29 mouse cellular contexts compared by ENCODE assay signal in the genomic region with DNA sequence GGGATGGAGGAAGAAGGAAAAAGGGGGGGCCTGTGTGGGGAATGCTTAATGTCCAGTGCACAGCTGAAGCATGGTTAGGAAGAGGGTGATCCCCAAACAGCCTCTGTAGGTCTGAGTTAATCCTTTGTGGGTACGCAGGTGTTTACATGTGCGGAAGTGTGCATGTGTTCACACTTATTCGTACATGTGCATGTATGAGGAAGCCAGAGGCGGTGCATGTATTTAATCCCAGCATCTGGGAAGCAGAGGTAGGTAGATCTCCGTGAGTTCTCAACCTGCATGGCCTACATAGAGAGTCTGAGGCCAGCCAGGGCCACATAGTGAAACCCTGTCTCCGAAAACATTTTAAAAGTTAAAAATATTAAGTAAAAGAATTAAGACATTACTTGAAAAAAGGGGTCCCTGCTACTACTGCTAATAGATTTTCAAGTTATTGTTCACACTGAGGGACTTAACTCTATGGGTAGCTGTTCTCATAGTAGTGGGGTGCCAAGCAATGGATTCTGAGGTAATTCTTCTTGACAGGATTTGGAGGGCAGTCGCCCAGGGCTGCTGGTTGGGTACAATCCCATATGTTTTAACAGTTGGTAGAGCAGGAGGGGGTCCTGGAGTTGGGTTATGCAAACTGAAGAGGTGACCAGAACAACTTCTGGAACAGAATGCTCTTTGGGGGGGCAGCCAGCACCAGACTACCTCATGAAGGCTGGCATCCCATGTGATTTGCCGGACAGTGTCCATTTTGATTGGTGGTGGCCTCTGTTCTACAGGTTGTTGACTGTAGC. TPM values are rescaled to one million over a fixed set of nuclear protein-coding genes. Genes with fewer than 3 reads are reported as not detected.
A peak's percentile ranks its signal among the peaks of the same experiment; 100 is the strongest.
DNase-seq lines count a peak whose midpoint lies in the region; ATAC-seq lines count a peak whose summit lies in the region.
"Had no signal": no experiment of that assay in that cellular context is flagged by ENCODE, and none has a peak within 500 bp of the region (broad histone marks: within the 10 kb centered on the region; RNA-seq: fewer than 3 reads in every experiment).

No protein-coding gene starts in this region.

- no peak for ATAC-seq in CD4-positive, CD25-positive, alpha-beta regulatory T cell, adult 4 months
- ATAC-seq: activated CD4-positive, CD25-positive, alpha-beta regulatory T cell, adult 4 months; forebrain, embryonic 14.5 days; intestine, embryonic 16.5 days; Patski had no signal

- DNase-seq in left cerebral cortex, postnatal 4 days = peak; percentile 79
- DNase-seq in left cerebral cortex, adult 9 months (ENCODE audit: low spot score in 2 of 2) = no peak
- DNase-seq in cerebellum, adult 11-12 months = peak; percentile 98
- DNase-seq in cerebellum, adult 9-10 months = peak; percentile 100
- peak; percentile 93 to 94 for DNase-seq in cerebellum, postnatal 25 days
- DNase-seq in gastrocnemius, adult 8-10 months (ENCODE audit: low spot score in 2 of 2) = no peak
- no peak for DNase-seq in right cerebral cortex, postnatal 14 days
- DNase-seq: adrenal gland, postnatal 25 days; gastrocnemius, adult 2 months; gastrocnemius, postnatal 36 days; heart, adult 18-20 months; heart, postnatal 10 days; heart, postnatal 4 days; kidney, adult 2 months had no signal

- intact Hi-C loops in left cerebral cortex, postnatal 4 days (cut with DNase I) = no loop called here

RNA-seq across cellular contexts. Expression of gene A330070K13Rik, which starts 15.9 kb away (rescaled TPM):
- total RNA-seq in left cerebral cortex, postnatal 4 days (2021) = not detected
- not detected for polyA plus RNA-seq in CD4-positive, CD25-positive, alpha-beta regulatory T cell, adult 4 months (2017; shearing (Covaris generic))
- total RNA-seq in gastrocnemius, adult 8-10 months (2022) = not detected
- total RNA-seq: adrenal gland, adult 18-20 months; adrenal gland, postnatal 25 days; CH12.LX; gastrocnemius, adult 2 months; gastrocnemius, postnatal 36 days; heart, adult 18-20 months; heart, postnatal 10 days; heart, postnatal 4 days had no signal
- polyA plus RNA-seq: activated CD4-positive, CD25-positive, alpha-beta regulatory T cell, adult 4 months; C2C12; embryonic facial prominence, embryonic 11.5 days; embryonic facial prominence, embryonic 15.5 days; erythroblast, embryonic 14.5 days; forebrain, embryonic 10.5 days; forebrain, embryonic 14.5 days; heart, embryonic 10.5 days; heart, embryonic 14.5 days; hindbrain, embryonic 12.5 days; intestine, embryonic 16.5 days; kidney, adult 2 months; Patski had no signal

RNA-seq across cellular contexts. Expression of gene Caln1, which starts 31.1 kb away (rescaled TPM):
- total RNA-seq in left cerebral cortex, postnatal 4 days (2021) = 100 to 1,000 TPM; 150 to 161 TPM
- not detected for polyA plus RNA-seq in CD4-positive, CD25-positive, alpha-beta regulatory T cell, adult 4 months (2017; shearing (Covaris generic))
- total RNA-seq in gastrocnemius, adult 8-10 months (2022) = under 1 TPM in 2 of 4 experiments, not detected in 2; 0.02 to 0.05 TPM
- total RNA-seq: gastrocnemius, postnatal 36 days; heart, adult 18-20 months; heart, postnatal 4 days had no signal
- polyA plus RNA-seq: activated CD4-positive, CD25-positive, alpha-beta regulatory T cell, adult 4 months; Patski had no signal

Comparison
In these comparisons a context has a peak if more than half of its experiments do, and no peak if none do; other contexts are left out.
1. DNase-seq: peak in left cerebral cortex, postnatal 4 days (single experiment), cerebellum, adult 11-12 months (single experiment), cerebellum, adult 9-10 months (single experiment) and cerebellum, postnatal 25 days (2 of 2); none in left cerebral cortex, adult 9 months (0 of 2), gastrocnemius, adult 8-10 months (0 of 2) and right cerebral cortex, postnatal 14 days (single experiment).
2. RNA of gene Caln1, which starts 31.1 kb away (total RNA-seq): 150 to 161 TPM in left cerebral cortex, postnatal 4 days; 0.02 to 0.05 TPM in gastrocnemius, adult 8-10 months; every median in the first group is over 100 times any median in the second.